Mouse (Mus musculus): ENCODE measurements at regions not wholly inside any gene's neighbourhood (a gene's known extent, or its start where the extent isn't known, plus 50 kb on each side); places are given as distances from the start of the nearest gene placed in this dataset.

- Histone ChIP-seq H3K27ac (ENCODE audit: low read length) (no peak overlapping the region), H3K27me3 (ENCODE audit: control insufficient read depth, insufficient read depth, low read length) (no peaks in the 10 kb centered on the region), H3K4me3 (ENCODE audit: low read length) (no peak overlapping the region), H3K9me3 (replicated peaks; ENCODE audit: control insufficient read depth, low read length) (no peaks in the 10 kb centered on the region), H3K4me2 (ENCODE audit: low read depth, low read length) (no peak overlapping the region), H3K36me3 (ENCODE audit: control insufficient read depth, insufficient read depth) (no peaks in the 10 kb centered on the region), H3K4me1 (ENCODE audit: control insufficient read depth, insufficient read depth, low read length) (peaks cover 27% of the 10 kb centered on the region), H3K9ac (ENCODE audit: low read length) (no peak overlapping the region)
- ATAC-seq (replicated peaks; ENCODE audit: extremely low read depth, insufficient read depth, low FRiP score), result no peak
- 87% methylated on average over 3 of the region's 3 CpGs for WGBS
These were observed 98.9 kb downstream of the 1810010D01Rik start for GRCm38 (mm10) chr7:145108994-145109393.

DNA sequence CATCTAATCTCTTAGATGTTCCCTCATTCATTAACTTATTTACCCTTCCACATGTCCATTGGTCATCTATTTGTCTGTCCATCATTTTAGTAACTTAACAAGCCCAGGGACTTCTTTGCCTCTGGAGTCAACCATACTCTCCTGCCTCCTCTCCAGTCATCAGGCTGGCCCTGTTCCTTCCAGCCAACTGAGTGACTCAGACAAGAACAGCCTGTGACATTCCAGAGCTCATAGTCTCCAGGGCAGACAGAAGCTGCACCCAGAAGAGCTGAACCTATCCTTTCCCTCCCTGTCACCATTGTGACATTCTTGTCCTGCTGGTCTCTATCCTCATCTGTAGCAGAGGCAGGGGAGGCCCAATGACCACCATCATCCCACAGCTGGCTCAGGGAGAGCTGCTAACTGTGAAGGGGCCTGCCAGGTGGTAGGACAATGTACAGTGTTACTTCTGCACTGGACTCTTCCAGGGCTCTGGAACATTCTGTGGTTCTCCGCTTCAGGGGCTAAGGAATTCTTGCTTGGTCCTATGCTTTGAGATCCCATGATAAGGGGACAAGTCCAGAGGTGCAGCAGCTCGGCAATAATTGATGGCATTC is 100.2 kb downstream of the 1810010D01Rik start:
- ATAC-seq (replicated peaks; ENCODE audit: extremely low read depth, insufficient read depth, low FRiP score), result no peak
- no peaks in the 10 kb centered on the region for H3K36me3 ChIP-seq (ENCODE audit: control insufficient read depth, insufficient read depth)
- H3K4me3 ChIP-seq (ENCODE audit: low read length), result no peak overlapping the region
- no peaks in the 10 kb centered on the region for H3K27me3 ChIP-seq (ENCODE audit: control insufficient read depth, insufficient read depth, low read length)
- 85% methylated on average over 2 of the region's 2 CpGs for WGBS
- peaks cover 22% of the 10 kb centered on the region for H3K4me1 ChIP-seq (ENCODE audit: control insufficient read depth, insufficient read depth, low read length)
- no peak overlapping the region for H3K4me2 ChIP-seq (ENCODE audit: low read depth, low read length)
- H3K9ac ChIP-seq (ENCODE audit: low read length), result no peak overlapping the region
- H3K27ac ChIP-seq (ENCODE audit: low read length), result no peak overlapping the region
- H3K9me3 ChIP-seq (replicated peaks; ENCODE audit: control insufficient read depth, low read length), result no peaks in the 10 kb centered on the region

- Histone ChIP-seq H3K9ac (ENCODE audit: low read length) (no peak overlapping the region), H3K4me2 (ENCODE audit: low read depth, low read length) (no peak overlapping the region), H3K27ac (ENCODE audit: low read length) (no peak overlapping the region), H3K4me1 (ENCODE audit: control insufficient read depth, insufficient read depth, low read length) (peaks cover 12% of the 10 kb centered on the region), H3K9me3 (replicated peaks; ENCODE audit: control insufficient read depth, low read length) (no peaks in the 10 kb centered on the region), H3K36me3 (ENCODE audit: control insufficient read depth, insufficient read depth) (no peaks in the 10 kb centered on the region), H3K27me3 (ENCODE audit: control insufficient read depth, insufficient read depth, low read length) (no peaks in the 10 kb centered on the region), H3K4me3 (ENCODE audit: low read length) (no peak overlapping the region)
- no peak for ATAC-seq (replicated peaks; ENCODE audit: extremely low read depth, insufficient read depth, low FRiP score)
- 34% methylated on average over 4 of the region's 4 CpGs for WGBS
These were observed 101.4 kb downstream of the 1810010D01Rik start for GRCm38 (mm10) chr7:145106494-145106849.

DNA sequence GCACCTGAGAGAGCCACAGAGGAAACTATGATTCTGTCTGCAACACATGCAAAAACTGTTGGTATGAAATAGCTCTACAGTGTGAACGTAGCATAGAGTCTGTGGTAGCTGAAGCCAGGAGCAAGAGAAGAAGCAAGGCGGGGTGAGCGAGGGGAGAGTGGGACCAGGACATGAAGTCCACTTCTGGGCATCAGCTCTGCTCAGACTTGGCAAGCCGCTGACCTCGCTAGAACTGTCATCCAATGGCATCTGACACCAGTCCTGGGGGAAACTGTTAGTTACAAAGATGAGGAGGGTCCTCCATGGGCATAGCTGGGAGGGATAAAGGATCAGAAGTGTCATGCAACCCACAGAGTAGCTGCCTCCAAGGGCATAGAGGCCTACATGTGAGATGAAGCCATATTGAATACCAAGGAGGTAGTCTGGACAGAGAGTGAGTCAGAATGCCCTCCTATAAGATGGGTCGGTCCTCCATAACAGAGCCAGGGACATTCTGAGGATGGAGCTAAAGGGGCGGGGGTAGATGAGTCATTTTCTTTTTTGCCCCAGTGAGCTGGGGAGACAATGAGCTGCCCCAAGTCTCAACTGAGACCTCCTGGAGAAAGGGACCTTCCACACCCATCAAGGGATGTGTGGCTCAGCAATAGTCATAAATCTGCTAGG is 102.0 kb downstream of the 1810010D01Rik start:
- ATAC-seq (replicated peaks; ENCODE audit: extremely low read depth, insufficient read depth, low FRiP score), result no peak
- Histone ChIP-seq H3K36me3 (ENCODE audit: control insufficient read depth, insufficient read depth) (no peaks in the 10 kb centered on the region), H3K9me3 (replicated peaks; ENCODE audit: control insufficient read depth, low read length) (no peaks in the 10 kb centered on the region), H3K27ac (ENCODE audit: low read length) (no peak overlapping the region), H3K4me2 (ENCODE audit: low read depth, low read length) (no peak overlapping the region), H3K27me3 (ENCODE audit: control insufficient read depth, insufficient read depth, low read length) (no peaks in the 10 kb centered on the region), H3K4me3 (ENCODE audit: low read length) (no peak overlapping the region), H3K4me1 (ENCODE audit: control insufficient read depth, insufficient read depth, low read length) (peaks cover 9% of the 10 kb centered on the region), H3K9ac (ENCODE audit: low read length) (no peak overlapping the region)
- 90% methylated on average over 7 of the region's 7 CpGs for WGBS

DNA sequence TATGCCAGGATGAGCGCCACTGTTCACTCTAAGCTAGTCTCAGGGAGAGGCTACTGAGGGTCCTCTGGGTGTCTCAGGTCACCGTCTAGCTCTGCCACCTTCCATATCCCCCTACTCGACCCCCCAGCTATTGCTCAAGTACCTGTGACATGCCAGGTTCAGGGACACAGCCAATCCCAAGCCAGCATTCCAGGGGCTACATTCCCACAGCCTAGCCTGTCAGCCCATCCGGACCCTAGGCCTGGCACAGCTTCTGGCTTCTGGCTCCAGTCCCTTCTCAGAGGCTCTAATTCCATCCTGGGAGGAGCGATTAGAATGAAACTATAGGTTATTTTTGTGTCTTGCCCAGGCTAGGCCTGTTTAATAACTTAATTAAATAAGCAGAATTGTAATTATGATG is 105.2 kb downstream of the 1810010D01Rik start:
- no peak overlapping the region for H3K4me2 ChIP-seq (ENCODE audit: low read depth, low read length)
- no peaks in the 10 kb centered on the region for H3K36me3 ChIP-seq (ENCODE audit: control insufficient read depth, insufficient read depth)
- ATAC-seq (replicated peaks; ENCODE audit: extremely low read depth, insufficient read depth, low FRiP score), result no peak
- no peak overlapping the region for H3K9ac ChIP-seq (ENCODE audit: low read length)
- 66% methylated on average over 5 of the region's 5 CpGs for WGBS
- no peak overlapping the region for H3K4me3 ChIP-seq (ENCODE audit: low read length)
- H3K9me3 ChIP-seq (replicated peaks; ENCODE audit: control insufficient read depth, low read length), result no peaks in the 10 kb centered on the region
- no peak overlapping the region for H3K27ac ChIP-seq (ENCODE audit: low read length)
- H3K27me3 ChIP-seq (ENCODE audit: control insufficient read depth, insufficient read depth, low read length), result no peaks in the 10 kb centered on the region
- peaks cover 2% of the 10 kb centered on the region; the same call in 1 of the 2 replicates for H3K4me1 ChIP-seq (ENCODE audit: control insufficient read depth, insufficient read depth, low read length)

- no peaks in the 10 kb centered on the region for H3K9me3 ChIP-seq (replicated peaks; ENCODE audit: control insufficient read depth, low read length)
- ATAC-seq (replicated peaks; ENCODE audit: extremely low read depth, insufficient read depth, low FRiP score), result peak; percentile 52
- H3K27me3 ChIP-seq (ENCODE audit: control insufficient read depth, insufficient read depth, low read length), result no peaks in the 10 kb centered on the region
- H3K27ac ChIP-seq (ENCODE audit: low read length), result no peak overlapping the region
- H3K36me3 ChIP-seq (ENCODE audit: control insufficient read depth, insufficient read depth), result no peaks in the 10 kb centered on the region
- H3K4me2 ChIP-seq (ENCODE audit: low read depth, low read length), result no peak overlapping the region
- 35% methylated on average over 6 of the region's 6 CpGs for WGBS
- peaks cover 2% of the 10 kb centered on the region; the same call in 1 of the 2 replicates for H3K4me1 ChIP-seq (ENCODE audit: control insufficient read depth, insufficient read depth, low read length)
- no peak overlapping the region for H3K4me3 ChIP-seq (ENCODE audit: low read length)
- no peak overlapping the region for H3K9ac ChIP-seq (ENCODE audit: low read length)
These were observed 105.7 kb downstream of the 1810010D01Rik start for GRCm38 (mm10) chr7:145102216-145102615.

DNA sequence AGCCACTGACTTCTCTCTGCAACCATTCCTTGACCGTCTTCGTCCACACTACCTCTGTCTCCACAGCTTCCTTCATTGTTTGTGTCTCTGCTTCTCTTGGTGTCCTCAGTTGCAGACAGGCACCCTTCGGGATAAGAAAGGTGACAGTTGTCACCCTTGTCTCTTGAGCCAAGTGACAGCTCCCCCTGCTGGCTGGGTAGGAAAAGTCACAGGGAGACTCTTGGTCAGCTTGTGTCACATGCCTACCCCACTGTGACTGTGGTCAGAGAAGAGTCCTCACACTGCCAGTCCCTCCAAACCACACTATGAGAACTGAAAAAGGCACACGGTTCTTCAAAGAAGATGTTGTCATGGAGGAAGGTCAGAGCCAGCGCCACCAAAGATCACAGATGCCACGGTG is 109.6 kb downstream of the 1810010D01Rik start:
- Histone ChIP-seq H3K36me3 (ENCODE audit: control insufficient read depth, insufficient read depth) (no peaks in the 10 kb centered on the region), H3K9me3 (replicated peaks; ENCODE audit: control insufficient read depth, low read length) (no peaks in the 10 kb centered on the region), H3K27ac (ENCODE audit: low read length) (no peak overlapping the region), H3K27me3 (ENCODE audit: control insufficient read depth, insufficient read depth, low read length) (no peaks in the 10 kb centered on the region), H3K4me2 (ENCODE audit: low read depth, low read length) (no peak overlapping the region), H3K4me1 (ENCODE audit: control insufficient read depth, insufficient read depth, low read length) (peaks cover 5% of the 10 kb centered on the region; the same call in 1 of the 2 replicates), H3K4me3 (ENCODE audit: low read length) (no peak overlapping the region), H3K9ac (ENCODE audit: low read length) (no peak overlapping the region)
- 78% methylated on average over 6 of the region's 6 CpGs for WGBS
- no peak for ATAC-seq (replicated peaks; ENCODE audit: extremely low read depth, insufficient read depth, low FRiP score)

DNA sequence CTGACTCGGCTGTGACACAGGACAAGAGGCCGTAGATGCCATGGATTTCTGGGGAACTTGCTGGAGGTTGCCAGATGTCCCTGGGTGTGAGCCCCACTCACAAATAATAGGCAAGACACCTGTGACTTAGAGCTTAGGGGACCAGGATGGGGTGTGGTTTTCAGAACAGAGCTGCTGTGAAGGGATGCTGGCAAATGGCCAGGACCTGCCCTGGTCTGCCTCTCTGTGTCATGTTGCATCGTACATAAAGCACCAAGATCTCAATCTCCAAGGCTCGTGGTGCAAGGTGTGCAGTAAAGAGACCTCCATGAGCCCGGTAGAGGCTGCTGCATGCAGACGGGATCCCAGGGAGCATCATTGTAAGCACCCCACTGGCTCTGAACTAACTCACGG is 113.8 kb downstream of the 1810010D01Rik start:
- ATAC-seq (replicated peaks; ENCODE audit: extremely low read depth, insufficient read depth, low FRiP score), result no peak
- Histone ChIP-seq H3K27me3 (ENCODE audit: control insufficient read depth, insufficient read depth, low read length) (no peaks in the 10 kb centered on the region), H3K4me2 (ENCODE audit: low read depth, low read length) (no peak overlapping the region), H3K36me3 (ENCODE audit: control insufficient read depth, insufficient read depth) (no peaks in the 10 kb centered on the region), H3K9ac (ENCODE audit: low read length) (no peak overlapping the region), H3K4me3 (ENCODE audit: low read length) (no peak overlapping the region), H3K4me1 (ENCODE audit: control insufficient read depth, insufficient read depth, low read length) (peaks cover 3% of the 10 kb centered on the region; the same call in 1 of the 2 replicates), H3K27ac (ENCODE audit: low read length) (no peak overlapping the region), H3K9me3 (replicated peaks; ENCODE audit: control insufficient read depth, low read length) (no peaks in the 10 kb centered on the region)
- 58% methylated on average over 7 of the region's 7 CpGs for WGBS

GRCm38 (mm10) chr7:145093417-145094133 is 114.3 kb downstream of the 1810010D01Rik start:
- Histone ChIP-seq H3K4me2 (ENCODE audit: low read depth, low read length) (no peak overlapping the region), H3K27ac (ENCODE audit: low read length) (no peak overlapping the region), H3K4me1 (ENCODE audit: control insufficient read depth, insufficient read depth, low read length) (peaks cover 3% of the 10 kb centered on the region; the same call in 1 of the 2 replicates), H3K9ac (ENCODE audit: low read length) (no peak overlapping the region), H3K27me3 (ENCODE audit: control insufficient read depth, insufficient read depth, low read length) (no peaks in the 10 kb centered on the region), H3K36me3 (ENCODE audit: control insufficient read depth, insufficient read depth) (no peaks in the 10 kb centered on the region), H3K4me3 (ENCODE audit: low read length) (no peak overlapping the region), H3K9me3 (replicated peaks; ENCODE audit: control insufficient read depth, low read length) (no peaks in the 10 kb centered on the region)
- ATAC-seq (replicated peaks; ENCODE audit: extremely low read depth, insufficient read depth, low FRiP score), result no peak
- WGBS, result 70% methylated on average over 3 of the region's 3 CpGs

Measured in heart, embryonic 16.5 days (tissue).